Mouse (Mus musculus): ENCODE measurements around the gene Kremen1. TPM values are rescaled to one million over a fixed set of nuclear protein-coding genes. Genes with fewer than 3 reads are reported as not detected.

The Kremen1 gene
- polyA plus RNA-seq, 1 experiment from 2014 or later: 17.2 TPM

DNA sequence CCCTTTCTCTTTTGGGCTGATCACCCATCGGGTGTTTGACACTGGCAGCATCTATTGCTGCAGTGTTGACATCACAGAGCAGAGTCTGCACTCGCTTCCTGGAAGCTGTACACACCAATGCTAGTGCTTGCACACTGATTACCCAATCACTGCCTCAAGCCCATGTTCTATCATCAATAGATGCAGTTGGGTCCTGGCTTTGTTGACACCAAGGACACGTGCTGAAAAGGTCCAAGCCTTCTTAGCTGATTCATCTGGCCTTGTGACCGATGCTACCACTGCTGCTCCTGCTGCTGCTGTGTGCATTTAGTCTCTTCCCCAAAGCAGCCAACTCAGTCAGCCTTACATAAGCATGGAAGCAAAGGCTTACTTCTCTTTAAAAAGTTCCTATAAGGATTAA is 73.2 kb downstream of the Kremen1 start:
- no peak overlapping the region for H3K4me3 ChIP-seq (ENCODE audit: low read length)
- no peaks in the 10 kb centered on the region for H3K9me3 ChIP-seq (ENCODE audit: control insufficient read depth, low read length)
- peaks cover 7% of the 10 kb centered on the region for H3K4me1 ChIP-seq (ENCODE audit: control insufficient read depth, insufficient read depth, low read length)
- H3K27ac ChIP-seq (ENCODE audit: low read depth, low read length): no peak overlapping the region
- peaks cover 5% of the 10 kb centered on the region; the same call in 1 of the 2 replicates for H3K36me3 ChIP-seq (ENCODE audit: control insufficient read depth, insufficient read depth, low read length)
- H3K9ac ChIP-seq (ENCODE audit: low read depth, low read length): no peak overlapping the region
- no peak for ATAC-seq (ENCODE audit: low FRiP score, low TSS enrichment)
- no peak overlapping the region for H3K4me2 ChIP-seq (replicated peaks; ENCODE audit: low read depth, low read length)
- WGBS: 92% methylated on average over 4 of the region's 4 CpGs
- no peaks in the 10 kb centered on the region for H3K27me3 ChIP-seq (ENCODE audit: control insufficient read depth, insufficient read depth, low read length)

DNA sequence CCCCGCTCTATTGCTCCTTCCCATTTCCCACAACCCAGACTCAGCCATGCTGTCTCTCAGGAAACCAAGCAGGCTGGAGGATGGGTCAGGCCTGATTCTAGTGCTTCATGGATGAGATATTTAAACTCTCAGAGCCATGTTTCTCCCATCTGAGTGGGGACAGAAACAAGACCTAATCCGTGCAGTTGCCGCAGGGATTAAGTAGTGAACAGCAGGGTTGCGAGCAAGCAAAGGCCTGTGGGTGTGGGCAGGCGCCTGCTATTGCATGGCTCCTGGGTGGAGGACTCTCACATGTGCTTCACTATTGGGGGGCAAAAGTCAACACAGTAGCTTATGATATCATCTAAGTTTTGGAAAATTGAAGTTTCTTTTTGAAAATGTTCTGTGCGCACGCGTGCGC is 76.5 kb downstream of the Kremen1 start:
- H3K4me2 ChIP-seq (replicated peaks; ENCODE audit: low read depth, low read length): no peak overlapping the region
- 95% methylated on average over 9 of the region's 9 CpGs for WGBS
- no peaks in the 10 kb centered on the region for H3K9me3 ChIP-seq (ENCODE audit: control insufficient read depth, low read length)
- no peak overlapping the region for H3K4me3 ChIP-seq (ENCODE audit: low read length)
- no peaks in the 10 kb centered on the region for H3K27me3 ChIP-seq (ENCODE audit: control insufficient read depth, insufficient read depth, low read length)
- no peak for ATAC-seq (ENCODE audit: low FRiP score, low TSS enrichment)
- no peak overlapping the region for H3K9ac ChIP-seq (ENCODE audit: low read depth, low read length)
- H3K36me3 ChIP-seq (ENCODE audit: control insufficient read depth, insufficient read depth, low read length): no peaks in the 10 kb centered on the region
- H3K4me1 ChIP-seq (ENCODE audit: control insufficient read depth, insufficient read depth, low read length): peaks cover 7% of the 10 kb centered on the region
- H3K27ac ChIP-seq (ENCODE audit: low read depth, low read length): no peak overlapping the region; the same call in 1 of the 2 replicates

DNA sequence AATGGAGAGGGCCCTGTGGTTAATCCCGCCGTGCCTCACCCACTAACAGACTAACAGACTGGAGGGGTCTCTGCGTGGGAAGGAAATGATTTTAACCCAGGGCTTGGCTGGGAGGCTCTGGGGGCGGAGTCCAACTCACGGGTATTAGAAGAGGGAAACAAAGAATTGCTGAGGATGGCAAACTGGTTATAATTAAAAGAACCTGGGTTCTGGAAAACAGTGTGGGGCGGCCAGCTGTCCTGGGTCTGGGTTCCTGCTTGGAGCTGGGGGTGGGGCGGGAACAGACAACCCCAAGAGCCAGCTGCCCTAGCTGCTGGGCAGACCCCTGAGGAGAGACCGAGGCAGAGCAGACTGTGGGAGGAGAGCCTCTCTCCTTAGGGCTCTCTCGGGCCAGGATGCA is 77.1 kb downstream of the Kremen1 start:
- Histone ChIP-seq H3K9ac (ENCODE audit: low read depth, low read length) (no peak overlapping the region), H3K36me3 (ENCODE audit: control insufficient read depth, insufficient read depth, low read length) (no peaks in the 10 kb centered on the region), H3K4me2 (replicated peaks; ENCODE audit: low read depth, low read length) (no peak overlapping the region), H3K27me3 (ENCODE audit: control insufficient read depth, insufficient read depth, low read length) (no peaks in the 10 kb centered on the region), H3K4me3 (ENCODE audit: low read length) (no peak overlapping the region), H3K9me3 (ENCODE audit: control insufficient read depth, low read length) (no peaks in the 10 kb centered on the region), H3K27ac (ENCODE audit: low read depth, low read length) (0 out of 2 replicates have a peak overlapping the region, but pooled peaks have one; percentile 26), H3K4me1 (ENCODE audit: control insufficient read depth, insufficient read depth, low read length) (peaks cover 7% of the 10 kb centered on the region)
- peak; percentile 28; the same call in 1 of the 2 replicates for ATAC-seq (ENCODE audit: low FRiP score, low TSS enrichment)
- 31% methylated on average over 9 of the region's 9 CpGs for WGBS

DNA sequence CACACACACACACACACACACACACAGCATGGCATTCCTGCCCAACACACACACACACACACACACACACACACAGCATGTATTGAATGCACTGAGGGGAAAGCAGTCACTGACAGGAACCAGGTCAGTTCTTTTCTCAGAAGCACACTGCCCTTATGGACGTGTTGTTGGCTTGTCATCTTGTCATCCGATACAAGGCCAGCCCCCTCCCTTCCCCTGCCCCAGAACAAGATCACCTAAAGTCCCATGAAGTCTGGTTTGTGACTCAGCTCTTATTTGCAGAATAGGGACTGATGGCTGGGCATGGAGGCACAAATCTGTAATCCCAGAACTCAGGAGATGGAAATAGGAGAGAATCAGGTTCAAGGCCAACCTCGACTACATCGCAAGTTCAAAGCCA is 78.5 kb downstream of the Kremen1 start:
- 67% methylated on average over 4 of the region's 4 CpGs for WGBS
- no peak overlapping the region for H3K9ac ChIP-seq (ENCODE audit: low read depth, low read length)
- H3K27ac ChIP-seq (ENCODE audit: low read depth, low read length): no peak overlapping the region
- no peak for ATAC-seq (ENCODE audit: low FRiP score, low TSS enrichment)
- H3K36me3 ChIP-seq (ENCODE audit: control insufficient read depth, insufficient read depth, low read length): no peaks in the 10 kb centered on the region
- no peaks in the 10 kb centered on the region for H3K27me3 ChIP-seq (ENCODE audit: control insufficient read depth, insufficient read depth, low read length)
- no peak overlapping the region for H3K4me2 ChIP-seq (replicated peaks; ENCODE audit: low read depth, low read length)
- peaks cover 7% of the 10 kb centered on the region for H3K4me1 ChIP-seq (ENCODE audit: control insufficient read depth, insufficient read depth, low read length)
- H3K4me3 ChIP-seq (ENCODE audit: low read length): no peak overlapping the region
- H3K9me3 ChIP-seq (ENCODE audit: control insufficient read depth, low read length): no peaks in the 10 kb centered on the region

DNA sequence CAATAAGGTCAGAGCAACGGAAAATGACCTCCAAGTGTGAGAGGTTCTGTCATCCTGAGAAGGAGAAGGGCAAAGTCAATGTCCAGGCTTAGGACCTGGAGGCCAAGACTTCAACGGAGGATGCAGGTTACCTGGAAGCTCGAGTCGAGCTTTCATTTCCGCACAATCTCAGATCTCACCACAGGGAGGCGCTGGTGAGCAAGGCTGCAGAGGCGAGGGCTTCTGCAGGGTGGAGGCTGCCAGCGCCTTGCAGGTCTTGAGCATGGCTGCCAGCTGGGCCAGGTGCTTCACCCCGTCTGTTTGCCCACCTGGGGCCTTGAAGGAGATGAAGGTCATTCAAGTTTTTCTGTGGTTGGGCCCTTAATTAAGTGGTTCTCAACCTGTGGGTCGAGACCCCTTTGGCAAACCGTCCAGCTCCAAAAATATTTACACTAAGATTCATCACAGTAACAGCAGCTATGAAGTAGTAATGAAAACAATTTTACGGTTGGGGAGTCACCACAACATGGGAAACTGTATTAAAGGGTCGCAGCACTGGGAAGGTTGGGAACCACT is 79.4 kb downstream of the Kremen1 start:
- Histone ChIP-seq H3K9me3 (ENCODE audit: control insufficient read depth, low read length) (no peaks in the 10 kb centered on the region), H3K4me3 (ENCODE audit: low read length) (no peak overlapping the region), H3K4me2 (replicated peaks; ENCODE audit: low read depth, low read length) (no peak overlapping the region), H3K4me1 (ENCODE audit: control insufficient read depth, insufficient read depth, low read length) (peaks cover 7% of the 10 kb centered on the region), H3K27me3 (ENCODE audit: control insufficient read depth, insufficient read depth, low read length) (no peaks in the 10 kb centered on the region), H3K9ac (ENCODE audit: low read depth, low read length) (no peak overlapping the region), H3K36me3 (ENCODE audit: control insufficient read depth, insufficient read depth, low read length) (no peaks in the 10 kb centered on the region), H3K27ac (ENCODE audit: low read depth, low read length) (peak overlapping the region; percentile 17; the same call in 1 of the 2 replicates)
- WGBS: 13% methylated on average over 13 of the region's 13 CpGs
- ATAC-seq (ENCODE audit: low FRiP score, low TSS enrichment): no peak

DNA sequence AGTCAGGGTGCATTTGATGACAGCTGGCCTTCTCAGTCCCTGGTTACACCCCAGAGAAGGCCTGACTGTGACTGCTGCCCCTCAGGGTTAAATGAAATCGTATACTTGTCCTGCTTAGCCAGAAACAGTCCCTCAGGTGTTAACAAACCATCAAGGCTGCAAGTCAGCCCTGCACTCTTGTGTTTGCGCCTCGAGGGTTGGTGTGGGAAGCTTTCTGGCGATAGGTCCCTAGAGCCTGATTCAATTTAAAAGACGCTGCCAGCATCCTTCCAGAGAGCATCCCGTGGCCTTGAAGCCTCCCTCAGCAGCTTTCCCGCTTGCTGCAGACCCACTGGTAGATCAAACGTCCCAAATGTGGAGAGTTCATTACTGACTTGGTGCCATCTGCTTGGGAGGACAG is 82.0 kb downstream of the Kremen1 start:
- Histone ChIP-seq H3K4me1 (ENCODE audit: control insufficient read depth, insufficient read depth, low read length) (peaks cover 6% of the 10 kb centered on the region), H3K4me3 (ENCODE audit: low read length) (no peak overlapping the region), H3K36me3 (ENCODE audit: control insufficient read depth, insufficient read depth, low read length) (no peaks in the 10 kb centered on the region), H3K27me3 (ENCODE audit: control insufficient read depth, insufficient read depth, low read length) (no peaks in the 10 kb centered on the region), H3K9me3 (ENCODE audit: control insufficient read depth, low read length) (no peaks in the 10 kb centered on the region), H3K9ac (ENCODE audit: low read depth, low read length) (no peak overlapping the region), H3K27ac (ENCODE audit: low read depth, low read length) (no peak overlapping the region), H3K4me2 (replicated peaks; ENCODE audit: low read depth, low read length) (no peak overlapping the region)
- 36% methylated on average over 8 of the region's 8 CpGs for WGBS
- ATAC-seq (ENCODE audit: low FRiP score, low TSS enrichment): no peak

- Histone ChIP-seq H3K9ac (ENCODE audit: low read depth, low read length) (no peak overlapping the region), H3K9me3 (ENCODE audit: control insufficient read depth, low read length) (no peaks in the 10 kb centered on the region), H3K4me1 (ENCODE audit: control insufficient read depth, insufficient read depth, low read length) (0 out of 2 replicates have a peak, but pooled peaks cover 4% of the 10 kb centered on the region), H3K36me3 (ENCODE audit: control insufficient read depth, insufficient read depth, low read length) (no peaks in the 10 kb centered on the region), H3K4me2 (replicated peaks; ENCODE audit: low read depth, low read length) (no peak overlapping the region), H3K27ac (ENCODE audit: low read depth, low read length) (no peak overlapping the region), H3K4me3 (ENCODE audit: low read length) (no peak overlapping the region), H3K27me3 (ENCODE audit: control insufficient read depth, insufficient read depth, low read length) (no peaks in the 10 kb centered on the region)
- 64% methylated on average over 12 of the region's 12 CpGs for WGBS
- ATAC-seq (ENCODE audit: low FRiP score, low TSS enrichment): no peak
Observed at GRCm38 (mm10) chr11:5177171-5177570, 84.2 kb downstream of the Kremen1 start.

- Histone ChIP-seq H3K4me2 (replicated peaks; ENCODE audit: low read depth, low read length) (no peak overlapping the region), H3K36me3 (ENCODE audit: control insufficient read depth, insufficient read depth, low read length) (no peaks in the 10 kb centered on the region), H3K4me3 (ENCODE audit: low read length) (no peak overlapping the region), H3K9me3 (ENCODE audit: control insufficient read depth, low read length) (no peaks in the 10 kb centered on the region), H3K9ac (ENCODE audit: low read depth, low read length) (no peak overlapping the region), H3K4me1 (ENCODE audit: control insufficient read depth, insufficient read depth, low read length) (0 out of 2 replicates have a peak, but pooled peaks cover 4% of the 10 kb centered on the region), H3K27me3 (ENCODE audit: control insufficient read depth, insufficient read depth, low read length) (no peaks in the 10 kb centered on the region), H3K27ac (ENCODE audit: low read depth, low read length) (no peak overlapping the region)
- ATAC-seq (ENCODE audit: low FRiP score, low TSS enrichment): no peak
- WGBS: 74% methylated on average over 8 of the region's 8 CpGs
Observed at GRCm38 (mm10) chr11:5176685-5177084, 84.7 kb downstream of the Kremen1 start.

- WGBS: 95% methylated on average over 2 of the region's 2 CpGs
- ATAC-seq (ENCODE audit: low FRiP score, low TSS enrichment): no peak
Observed at GRCm38 (mm10) chr11:5175866-5176265, 85.5 kb downstream of the Kremen1 start.

More at GRCm38 (mm10) chr11:5175866-5176265, 85.5 kb downstream of the Kremen1 start:
- H3K9ac ChIP-seq (ENCODE audit: low read depth, low read length): no peak overlapping the region
- H3K4me3 ChIP-seq (ENCODE audit: low read length): no peak overlapping the region
- no peaks in the 10 kb centered on the region for H3K27me3 ChIP-seq (ENCODE audit: control insufficient read depth, insufficient read depth, low read length)
- no peaks in the 10 kb centered on the region for H3K9me3 ChIP-seq (ENCODE audit: control insufficient read depth, low read length)
- H3K4me2 ChIP-seq (replicated peaks; ENCODE audit: low read depth, low read length): no peak overlapping the region
- 0 out of 2 replicates have a peak, but pooled peaks cover 4% of the 10 kb centered on the region for H3K4me1 ChIP-seq (ENCODE audit: control insufficient read depth, insufficient read depth, low read length)
- no peak overlapping the region for H3K27ac ChIP-seq (ENCODE audit: low read depth, low read length)
- no peaks in the 10 kb centered on the region for H3K36me3 ChIP-seq (ENCODE audit: control insufficient read depth, insufficient read depth, low read length)
